In the genomic region with DNA sequence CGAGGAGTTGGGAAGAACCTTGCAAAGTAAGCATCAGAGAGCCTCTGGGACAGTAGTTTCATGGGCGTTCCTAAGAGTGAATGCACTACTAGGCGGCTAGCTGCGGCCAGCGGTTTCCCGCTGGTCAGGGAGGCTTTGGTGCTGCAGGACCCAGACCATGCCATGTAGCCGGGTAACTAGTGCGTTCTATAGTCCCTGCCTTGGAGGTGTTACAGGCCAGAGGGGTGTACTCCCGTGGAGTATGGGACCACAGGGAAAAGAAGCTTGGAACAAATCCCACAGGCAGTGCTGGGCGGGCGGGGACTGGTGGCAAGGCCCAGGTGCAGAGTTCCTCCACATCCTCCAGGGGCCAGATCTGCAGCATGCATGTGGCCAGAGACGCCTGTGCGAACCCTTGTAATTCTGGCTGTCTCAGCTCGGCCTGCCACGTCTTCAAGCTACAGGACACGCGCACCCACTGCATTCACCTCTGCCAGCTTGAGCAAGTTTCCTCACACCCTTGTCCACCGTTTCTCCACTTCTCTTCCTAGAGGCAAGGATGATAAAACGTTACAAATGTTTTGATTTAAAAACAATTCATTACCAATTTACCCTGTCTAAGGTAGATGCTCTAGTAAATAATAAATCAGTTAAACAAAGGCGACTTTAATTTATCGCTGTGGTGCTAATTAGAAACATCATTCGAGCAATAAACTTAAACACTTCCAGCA, we compare ENCODE assay signal across 9 mouse cellular contexts. TPM values are rescaled to one million over a fixed set of nuclear protein-coding genes. Genes with fewer than 3 reads are reported as not detected.
A peak's percentile ranks its signal among the peaks of the same experiment; 100 is the strongest.
DNase-seq lines count a peak whose midpoint lies in the region; ATAC-seq lines count a peak whose summit lies in the region.
"Had no signal": no experiment of that assay in that cellular context is flagged by ENCODE, and none has a peak within 500 bp of the region (broad histone marks: within the 10 kb centered on the region; RNA-seq: fewer than 3 reads in every experiment).

No protein-coding gene starts in this region.

- no peaks in the 10 kb centered on the region for H3K27me3 ChIP-seq in limb, embryonic 11.5 days (ENCODE audit: control insufficient read depth, insufficient read depth, low read length)
- peaks cover 38% of the 10 kb centered on the region for H3K27me3 ChIP-seq in stomach, embryonic 16.5 days (ENCODE audit: control insufficient read depth, insufficient read depth, low read length)

- H3K4me1 ChIP-seq in limb, embryonic 11.5 days (ENCODE audit: control insufficient read depth, insufficient read depth, low read length): peaks cover 8% of the 10 kb centered on the region; the same call in 1 of the 2 replicates
- H3K4me1 ChIP-seq in stomach, embryonic 16.5 days (ENCODE audit: control insufficient read depth, insufficient read depth, low read length): peaks cover 6% of the 10 kb centered on the region; the same call in 1 of the 2 replicates

- H3K27ac ChIP-seq in limb, embryonic 11.5 days (replicated peaks; ENCODE audit: low read depth, low read length): peak overlapping the region; percentile 95
- no peak overlapping the region for H3K27ac ChIP-seq in stomach, embryonic 16.5 days (ENCODE audit: low read length)
- H3K27ac ChIP-seq: liver, embryonic 15.5 days had no signal

- no peaks in the 10 kb centered on the region for H3K9me3 ChIP-seq in limb, embryonic 11.5 days (ENCODE audit: control insufficient read depth, low read length)
- no peaks in the 10 kb centered on the region for H3K9me3 ChIP-seq in stomach, embryonic 16.5 days (replicated peaks; ENCODE audit: control insufficient read depth, low read length)
- H3K9me3 ChIP-seq: liver, embryonic 15.5 days had no signal

- DNase-seq in adrenal gland, adult 2 months: peak; percentile 16
- no peak for DNase-seq in adrenal gland, postnatal 25 days
- DNase-seq in right cerebral cortex, postnatal 14 days: peak; percentile 6
- no peak for DNase-seq in right cerebral cortex, postnatal 36 days (ENCODE audit: low spot score in 2 of 2)
- DNase-seq in limb, embryonic 11.5 days (ENCODE audit: low spot score): peak; percentile 86
- DNase-seq in gastrocnemius, postnatal 10 days: no peak

- WGBS in limb, embryonic 11.5 days: under 1% methylated on average over 22 of the region's 22 CpGs
- 25% methylated on average over 22 of the region's 22 CpGs for WGBS in stomach, embryonic 16.5 days

- peak overlapping the region; percentile 22 for H3K4me3 ChIP-seq in limb, embryonic 11.5 days (ENCODE audit: low read depth, low read length)
- no peak overlapping the region; the same call in 1 of the 2 replicates for H3K4me3 ChIP-seq in stomach, embryonic 16.5 days (replicated peaks; ENCODE audit: low read length)
- H3K4me3 ChIP-seq: liver, embryonic 15.5 days had no signal

- peak; percentile 75 for ATAC-seq in limb, embryonic 11.5 days (ENCODE audit: insufficient number of reproducible peaks, low FRiP score, low TSS enrichment, low read depth)
- peak; percentile 33; the same call in 1 of the 2 replicates for ATAC-seq in stomach, embryonic 16.5 days (ENCODE audit: insufficient read depth, low FRiP score)
- ATAC-seq in megakaryocyte progenitor cell, adult 5-6 weeks (replicated peaks; ENCODE audit: poor library complexity): no peak

- peak overlapping the region; percentile 60 for H3K9ac ChIP-seq in limb, embryonic 11.5 days (ENCODE audit: low read length)
- H3K9ac ChIP-seq in stomach, embryonic 16.5 days (ENCODE audit: low read length): no peak overlapping the region
- H3K9ac ChIP-seq: liver, embryonic 15.5 days had no signal

- H3K36me3 ChIP-seq in limb, embryonic 11.5 days (ENCODE audit: control insufficient read depth, insufficient read depth, low read length): no peaks in the 10 kb centered on the region; the same call in 1 of the 2 replicates
- H3K36me3 ChIP-seq in stomach, embryonic 16.5 days (ENCODE audit: control insufficient read depth, insufficient read depth, low read length): no peaks in the 10 kb centered on the region
- H3K36me3 ChIP-seq: liver, embryonic 15.5 days had no signal

- peak overlapping the region; percentile 58 for H3K4me2 ChIP-seq in limb, embryonic 11.5 days (ENCODE audit: low read depth, severe bottlenecking)
- no peak overlapping the region for H3K4me2 ChIP-seq in stomach, embryonic 16.5 days (ENCODE audit: low read depth, low read length)
- H3K4me2 ChIP-seq: liver, embryonic 15.5 days had no signal

RNA-seq across cellular contexts. Expression of gene Mab21l2, which starts 2.0 kb away (rescaled TPM):
- 10 to 100 TPM in 1 of 2 experiments, 1 to 10 TPM in 1; 7.3 to 14.6 TPM for total RNA-seq in adrenal gland, adult 2 months (2021)
- 4.0 and 6.1 TPM in 2 replicates for polyA plus RNA-seq in adrenal gland, adult 2 months (2012; rRNA removed)
- 10.9 and 11.4 TPM in 2 replicates for total RNA-seq in adrenal gland, postnatal 25 days (2021)
- 228 and 244 TPM in 2 replicates for polyA plus RNA-seq in limb, embryonic 11.5 days (2014; fragmentation: Nextera tagmentation; extraction: Ambion mirVana)
- polyA plus RNA-seq in stomach, embryonic 16.5 days (2015; fragmentation: Nextera tagmentation; extraction: Ambion mirVana): 10.3 and 11.8 TPM in 2 replicates
- not detected in 2 replicates for total RNA-seq in megakaryocyte progenitor cell, adult 5-6 weeks (2015)
- total RNA-seq in megakaryocyte progenitor cell, adult 5-6 weeks (2017): not detected in 2 replicates
- total RNA-seq in gastrocnemius, postnatal 10 days (2021): under 1 TPM; 0.47 to 0.84 TPM

Comparison
In these comparisons a context has a peak if more than half of its experiments do, and no peak if none do; other contexts are left out.
1. DNase-seq: peak in adrenal gland, adult 2 months (single experiment), right cerebral cortex, postnatal 14 days (single experiment) and limb, embryonic 11.5 days (single experiment); none in adrenal gland, postnatal 25 days (single experiment), right cerebral cortex, postnatal 36 days (0 of 2) and gastrocnemius, postnatal 10 days (single experiment).